Mouse (Mus musculus) activated CD4-positive, CD25-positive, alpha-beta regulatory T cell, adult 4 months (primary cell): ENCODE measurements around the gene Ddx19a. TPM values are rescaled to one million over a fixed set of nuclear protein-coding genes. Genes with fewer than 3 reads are reported as not detected.
"Not testable (repeated sequence)": the region's sequence is repeated elsewhere in the genome, so short reads cannot be mapped to it uniquely, and the experiment has no call there.

Experiments used
- ATAC-seq: one replicate; pipeline ENCODE4 v1.8.0; 2017
- polyA plus RNA-seq, 2 experiments: library from polyadenylated mRNA; unstranded; fragments of 100-300 nt; shearing (Covaris generic); gene quantifications; one replicate each; pipeline ENCODE4 v1.2.1; 2017

Ddx19a gene
- polyA plus RNA-seq: 10 to 100 TPM; 13.2 to 14.0 TPM

- peak; percentile 94 for ATAC-seq
Observed at GRCm38 (mm10) chr8:110997547-110998531, at the start of gene Ddx19a. Ddx19a (minus strand) TSS chr8:110997800.

DNA sequence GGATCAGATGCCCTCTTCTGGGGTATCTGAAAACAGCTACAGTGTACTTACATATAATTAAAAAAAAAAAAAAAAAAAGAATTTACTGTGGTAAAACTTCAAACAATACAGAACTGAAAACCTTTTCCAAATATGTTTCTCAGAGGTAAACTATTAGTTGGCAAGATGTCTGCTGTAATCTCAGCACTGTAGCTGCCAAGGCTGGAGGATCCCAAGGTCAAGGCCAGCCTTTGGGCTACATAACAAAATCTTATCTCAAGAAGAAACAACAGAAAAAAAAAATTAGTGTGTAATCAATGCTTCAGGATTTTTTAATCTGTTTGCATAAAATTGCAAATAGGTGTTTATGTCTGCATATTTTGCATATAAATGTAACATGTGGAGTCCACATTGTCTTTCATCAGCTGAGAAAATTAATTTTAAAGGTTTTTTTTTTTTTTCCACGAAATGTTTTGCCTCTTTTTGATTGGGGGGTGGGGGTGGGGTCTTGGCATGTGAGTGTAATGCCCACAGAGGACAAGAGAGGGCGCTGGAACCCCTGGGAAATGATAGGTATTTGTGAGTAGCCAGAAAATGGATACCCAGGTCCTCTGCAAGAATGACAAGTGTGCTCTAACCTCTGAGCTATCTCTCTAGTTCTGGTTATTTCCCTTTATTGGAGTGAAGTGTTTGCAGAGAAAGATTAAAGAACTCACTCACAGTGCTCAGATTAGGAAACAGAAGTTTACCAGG is 46.6 kb upstream of the Ddx19a start:
- peak; percentile 32 for ATAC-seq

- no peak for ATAC-seq
Observed at GRCm38 (mm10) chr8:111042546-111042945, 44.9 kb upstream of the Ddx19a start.

- ATAC-seq: no peak
Observed at GRCm38 (mm10) chr8:111036591-111036990, 39.0 kb upstream of the Ddx19a start.

DNA sequence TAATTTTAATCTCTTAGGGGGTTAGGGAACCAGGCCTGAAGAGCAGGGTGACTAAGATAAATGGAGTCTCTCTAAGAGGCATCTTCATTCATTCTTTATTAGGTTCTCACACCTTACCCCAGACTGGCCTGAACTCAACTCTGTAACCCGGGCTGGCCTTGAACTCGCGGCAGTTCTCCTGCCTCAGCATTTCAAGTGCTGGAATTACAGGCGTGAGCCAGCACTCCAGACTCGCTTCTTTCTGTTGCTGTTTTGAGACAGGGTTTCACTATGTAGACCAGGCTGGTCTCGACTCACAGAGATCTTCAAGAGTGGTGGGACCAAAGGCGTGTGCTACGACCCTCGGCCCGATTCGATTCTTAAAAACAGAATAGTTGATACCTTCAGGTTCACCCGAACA is 36.7 kb upstream of the Ddx19a start:
- ATAC-seq: no peak

- ATAC-seq: peak; percentile 96
Observed at GRCm38 (mm10) chr8:111033482-111034215, 36.0 kb upstream of the Ddx19a start.

GRCm38 (mm10) chr8:111032916-111033315 is 35.3 kb upstream of the Ddx19a start, which contains the start of gene Aars:
Aars (plus strand) TSS chr8:111033144.
- ATAC-seq: no peak

DNA sequence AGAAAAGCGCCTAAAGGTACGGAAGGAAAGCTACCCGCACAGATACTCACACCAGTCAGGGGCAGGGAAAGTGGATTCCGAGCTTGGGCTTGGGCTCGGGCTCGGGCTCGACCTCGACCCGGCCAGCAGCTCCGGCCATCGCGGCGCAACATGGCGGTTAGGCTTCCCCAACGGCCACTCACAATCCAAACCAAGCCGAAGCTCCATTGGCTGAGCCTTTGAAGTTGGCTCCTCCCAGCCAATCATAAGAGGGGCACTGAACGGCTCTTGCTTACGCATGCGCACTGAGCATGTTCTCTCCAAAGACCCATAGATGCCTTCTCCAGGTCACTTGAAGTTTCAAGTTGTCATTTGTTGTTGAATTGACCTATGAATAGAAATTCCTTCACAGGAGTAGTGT is 34.0 kb upstream of the Ddx19a start, which contains the start of gene Ddx19b:
Ddx19b (minus strand) TSS at position 180 of the 400 bp plus-strand sequence.
- no peak for ATAC-seq

DNA sequence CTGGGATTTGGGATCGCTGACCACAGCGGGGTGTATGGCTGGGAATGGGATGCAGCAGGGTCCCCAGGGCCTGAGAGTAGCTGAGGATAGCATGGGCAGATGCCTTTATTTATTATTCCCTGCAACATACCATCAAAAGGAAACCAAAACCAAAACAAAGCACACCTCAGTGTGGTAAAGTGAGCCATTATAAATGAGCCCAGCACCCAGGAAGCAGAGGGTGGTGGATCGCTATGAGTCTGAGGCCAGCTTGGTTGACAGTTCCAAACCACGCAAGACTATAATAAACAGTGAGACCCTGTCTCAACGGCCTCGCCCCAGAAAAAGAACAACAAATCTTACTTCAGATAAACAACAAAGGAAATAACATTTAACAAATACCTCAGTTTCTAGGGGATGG is 32.4 kb upstream of the Ddx19a start:
- ATAC-seq: peak; percentile 48

GRCm38 (mm10) chr8:111029589-111029988 is 32.0 kb upstream of the Ddx19a start:
- peak; percentile 17 for ATAC-seq

GRCm38 (mm10) chr8:111027391-111027937 is 29.9 kb upstream of the Ddx19a start:
- ATAC-seq: peak; percentile 71

DNA sequence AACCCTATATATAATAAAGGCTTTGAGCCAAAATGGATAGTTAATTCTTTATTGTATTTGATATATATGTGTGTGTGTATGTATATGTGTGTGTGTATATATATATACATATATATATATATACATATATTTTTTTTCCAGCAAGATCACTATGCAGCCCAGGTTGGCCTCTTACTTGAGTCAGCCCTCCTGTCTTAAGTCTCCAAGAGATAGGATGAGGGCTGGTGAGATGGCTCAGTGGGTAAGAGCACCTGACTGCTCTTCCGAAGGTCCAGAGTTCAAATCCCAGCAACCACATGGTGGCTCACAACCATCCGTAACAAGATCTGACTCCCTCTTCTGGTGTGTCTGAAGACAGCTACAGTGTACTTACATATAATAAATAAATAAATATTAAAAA is 29.0 kb upstream of the Ddx19a start:
- ATAC-seq: not testable (repeated sequence)

GRCm38 (mm10) chr8:111010230-111010991 is 12.8 kb upstream of the Ddx19a start:
- ATAC-seq: not testable (repeated sequence)

GRCm38 (mm10) chr8:110996641-110997430 is 764 bp downstream of the Ddx19a start:
- peak; percentile 8 for ATAC-seq

DNA sequence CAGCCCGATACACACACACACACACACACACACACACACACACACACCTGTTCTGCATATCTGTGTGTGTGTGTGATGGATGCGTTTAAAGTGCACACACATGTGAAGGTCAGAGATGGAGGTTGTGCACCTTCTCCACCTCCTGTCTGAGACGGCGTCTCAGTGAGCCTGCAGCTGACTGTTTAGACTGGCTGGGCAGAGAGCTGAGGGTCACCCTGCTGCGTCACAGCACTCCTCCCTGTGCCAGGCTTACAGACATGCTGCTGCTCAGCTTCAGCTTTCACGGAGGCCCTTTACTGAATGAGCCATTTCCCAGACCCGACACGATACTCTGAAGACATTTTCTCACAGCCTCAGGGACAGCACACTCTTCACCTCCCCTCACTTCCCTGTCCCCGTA is 7.6 kb downstream of the Ddx19a start:
- ATAC-seq: no peak

DNA sequence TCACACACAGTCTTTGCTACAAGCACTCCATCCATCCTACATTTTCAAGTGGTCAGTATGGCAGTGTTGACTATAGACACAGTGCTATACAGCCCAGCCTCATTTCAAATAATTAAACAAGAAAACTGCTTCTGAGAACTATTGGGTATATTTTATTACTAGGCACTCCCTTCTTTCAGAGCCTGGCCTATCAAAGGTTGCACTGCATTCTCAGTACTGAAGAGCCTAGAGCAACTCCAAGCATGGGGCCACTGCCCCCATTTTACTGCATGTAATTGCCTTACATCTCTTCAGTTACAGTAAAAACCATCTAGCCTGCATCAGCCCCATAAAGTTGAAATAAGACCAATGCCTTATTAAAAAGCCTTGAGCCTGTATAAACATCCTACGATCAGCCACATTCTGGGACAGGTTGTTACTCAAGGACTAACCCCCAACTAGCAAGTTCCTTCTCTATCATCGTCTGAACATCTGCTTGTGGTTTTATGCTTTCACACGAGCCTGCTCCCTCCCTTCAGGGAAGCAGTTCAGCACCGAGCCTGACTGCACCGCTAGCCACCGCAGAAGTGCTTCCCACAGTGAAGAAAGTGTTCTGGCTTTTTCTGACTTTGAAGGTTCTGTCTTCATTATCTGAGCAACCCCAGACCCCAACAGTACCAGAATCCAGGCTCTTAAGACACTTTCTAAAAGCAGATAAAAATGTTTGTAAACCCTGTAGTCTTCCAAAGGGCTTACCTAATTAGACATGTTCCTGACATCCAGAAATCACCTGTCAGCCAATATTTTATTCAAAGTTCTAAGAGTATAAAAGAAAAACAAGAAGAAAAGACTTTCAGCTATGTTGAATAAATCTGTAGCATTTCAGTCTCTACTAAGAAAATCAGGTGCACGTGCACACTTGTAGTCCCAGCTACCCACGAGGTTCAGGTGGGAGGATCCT is 9.5 kb downstream of the Ddx19a start:
- ATAC-seq: no peak

- ATAC-seq: peak; percentile 40
Observed at GRCm38 (mm10) chr8:110981304-110981703, 16.3 kb downstream of the Ddx19a start.

- not testable (repeated sequence) for ATAC-seq
Observed at GRCm38 (mm10) chr8:110977987-110978386, 19.6 kb downstream of the Ddx19a start.

- ATAC-seq: not testable (repeated sequence)
Observed at GRCm38 (mm10) chr8:110976532-110976931, 21.1 kb downstream of the Ddx19a start.
